Mouse (Mus musculus): ENCODE results near the gene Hhatl. TPM values are rescaled to one million over a fixed set of nuclear protein-coding genes. Genes with fewer than 3 reads are reported as not detected.
A peak's percentile ranks its signal among the peaks of the same experiment; 100 is the strongest.

Hhatl gene
- polyA plus RNA-seq, 1 experiment from 2014 or later, result 5.3 TPM

DNA sequence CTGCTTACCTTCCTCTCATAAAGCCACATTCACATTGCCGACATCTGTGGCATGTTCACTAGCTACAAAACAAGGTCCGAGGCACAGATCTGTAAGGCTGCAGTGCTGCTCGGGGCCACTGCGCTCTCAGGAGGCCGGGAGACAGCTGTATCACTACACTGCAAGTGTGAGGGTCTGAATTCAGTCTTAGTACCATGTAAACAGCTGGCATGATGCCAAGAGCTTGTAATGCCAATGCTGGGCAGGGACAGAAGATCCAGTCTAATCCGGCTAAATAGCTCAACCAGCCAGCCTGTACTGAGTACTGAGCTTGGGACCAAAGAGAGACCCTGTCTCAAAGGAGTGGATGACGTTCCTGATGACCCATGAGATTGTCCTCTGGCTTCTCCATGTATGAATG lies 31.7 kb upstream of the Hhatl start:
- no peak for ATAC-seq (ENCODE audit: insufficient number of reproducible peaks, low FRiP score)
- H3K36me3 ChIP-seq, result no peaks in the 10 kb centered on the region
- WGBS, result 77% methylated on average over 7 of the region's 7 CpGs

DNA sequence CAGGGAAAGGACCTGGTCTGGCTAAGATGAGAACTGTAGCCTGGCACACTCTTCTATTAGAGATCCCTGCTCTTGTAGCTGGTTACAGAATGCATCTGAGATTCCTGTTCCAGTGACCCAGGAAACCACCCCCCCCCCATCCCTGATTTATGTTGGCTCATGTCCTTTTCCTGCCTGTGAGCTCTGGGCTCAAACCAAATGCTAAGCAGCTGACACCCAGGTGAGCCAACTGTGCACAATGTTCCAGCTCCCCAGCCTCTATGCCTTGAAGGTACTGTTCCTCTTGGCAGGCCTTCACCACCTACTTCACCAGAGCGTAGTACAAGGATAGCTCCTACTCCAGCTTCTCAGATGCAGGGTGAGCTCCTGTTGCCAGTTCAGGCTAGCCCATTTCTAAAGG lies 30.7 kb upstream of the Hhatl start:
- 73% methylated on average over 1 of the region's 1 CpGs for WGBS
- Histone ChIP-seq H3K9ac (no peak overlapping the region), H3K27ac (ENCODE audit: poor library complexity, severe bottlenecking) (no peak overlapping the region), H3K4me1 (replicated peaks) (peaks cover 3% of the 10 kb centered on the region; the same call in 1 of the 2 replicates), H3K4me2 (no peak overlapping the region), H3K4me3 (no peak overlapping the region), H3K9me3 (replicated peaks) (no peaks in the 10 kb centered on the region), H3K27me3 (replicated peaks) (peaks cover 12% of the 10 kb centered on the region; the same call in 1 of the 2 replicates), H3K36me3 (no peaks in the 10 kb centered on the region)
- no peak for ATAC-seq (ENCODE audit: insufficient number of reproducible peaks, low FRiP score)

More for the DNA sequence above, 31.7 kb upstream of the Hhatl start:
- Histone ChIP-seq H3K9me3 (replicated peaks) (no peaks in the 10 kb centered on the region), H3K4me3 (no peak overlapping the region), H3K4me1 (replicated peaks) (peaks cover 3% of the 10 kb centered on the region; the same call in 1 of the 2 replicates), H3K4me2 (no peak overlapping the region), H3K27me3 (replicated peaks) (peaks cover 12% of the 10 kb centered on the region; the same call in 1 of the 2 replicates), H3K9ac (no peak overlapping the region), H3K27ac (ENCODE audit: poor library complexity, severe bottlenecking) (no peak overlapping the region)

DNA sequence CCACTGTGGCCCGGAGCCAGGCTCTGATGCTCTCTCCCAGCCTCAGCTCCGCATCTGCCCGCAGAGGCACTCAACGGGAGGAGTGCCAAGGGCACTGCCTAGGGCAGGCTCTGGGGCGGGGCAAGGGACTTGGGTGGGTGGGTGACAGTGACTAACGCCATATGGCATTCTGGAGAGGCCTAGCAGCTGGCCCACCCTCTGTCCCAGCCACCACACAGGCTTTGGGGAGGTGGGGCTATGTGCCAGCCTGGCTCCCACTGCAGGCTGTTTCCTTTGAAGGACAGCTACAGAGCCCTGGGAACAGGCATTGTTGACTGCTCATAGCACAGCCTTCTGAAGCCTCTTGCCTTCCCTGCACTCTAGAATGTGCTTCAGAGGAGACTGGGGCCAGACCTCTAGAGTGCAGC lies 30.3 kb upstream of the Hhatl start:
- no peak overlapping the region for H3K4me3 ChIP-seq
- no peak; the same call in 1 of the 2 replicates for ATAC-seq (ENCODE audit: insufficient number of reproducible peaks, low FRiP score)
- no peak overlapping the region for H3K27ac ChIP-seq (ENCODE audit: poor library complexity, severe bottlenecking)
- no peak overlapping the region for H3K9ac ChIP-seq
- peaks cover 12% of the 10 kb centered on the region; the same call in 1 of the 2 replicates for H3K27me3 ChIP-seq (replicated peaks)
- 76% methylated on average over 6 of the region's 6 CpGs for WGBS
- H3K36me3 ChIP-seq, result no peaks in the 10 kb centered on the region
- H3K4me1 ChIP-seq (replicated peaks), result peaks cover 3% of the 10 kb centered on the region; the same call in 1 of the 2 replicates
- H3K4me2 ChIP-seq, result no peak overlapping the region
- H3K9me3 ChIP-seq (replicated peaks), result no peaks in the 10 kb centered on the region

DNA sequence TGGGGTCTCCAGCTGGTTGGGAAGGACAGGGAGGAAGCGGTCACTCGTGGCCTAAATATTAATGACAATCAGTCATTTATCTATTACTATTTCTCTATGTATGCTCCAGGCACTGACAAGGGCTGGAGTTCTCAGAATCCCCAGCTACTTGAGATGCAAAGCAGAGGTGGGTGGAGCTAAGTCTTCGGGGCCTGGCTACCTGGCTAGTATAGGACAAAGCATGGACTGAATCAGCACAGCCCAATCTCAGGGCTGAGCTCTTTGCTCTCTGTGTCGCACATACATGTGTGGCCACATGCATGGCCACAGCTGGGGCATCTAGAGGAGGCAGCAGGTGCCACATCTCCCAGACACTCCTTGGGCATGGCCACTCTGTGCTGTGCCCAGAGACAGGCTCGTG lies 28.5 kb upstream of the Hhatl start:
- H3K27ac ChIP-seq (ENCODE audit: poor library complexity, severe bottlenecking), result no peak overlapping the region
- ATAC-seq (ENCODE audit: insufficient number of reproducible peaks, low FRiP score), result no peak
- WGBS, result 70% methylated on average over 5 of the region's 5 CpGs

DNA sequence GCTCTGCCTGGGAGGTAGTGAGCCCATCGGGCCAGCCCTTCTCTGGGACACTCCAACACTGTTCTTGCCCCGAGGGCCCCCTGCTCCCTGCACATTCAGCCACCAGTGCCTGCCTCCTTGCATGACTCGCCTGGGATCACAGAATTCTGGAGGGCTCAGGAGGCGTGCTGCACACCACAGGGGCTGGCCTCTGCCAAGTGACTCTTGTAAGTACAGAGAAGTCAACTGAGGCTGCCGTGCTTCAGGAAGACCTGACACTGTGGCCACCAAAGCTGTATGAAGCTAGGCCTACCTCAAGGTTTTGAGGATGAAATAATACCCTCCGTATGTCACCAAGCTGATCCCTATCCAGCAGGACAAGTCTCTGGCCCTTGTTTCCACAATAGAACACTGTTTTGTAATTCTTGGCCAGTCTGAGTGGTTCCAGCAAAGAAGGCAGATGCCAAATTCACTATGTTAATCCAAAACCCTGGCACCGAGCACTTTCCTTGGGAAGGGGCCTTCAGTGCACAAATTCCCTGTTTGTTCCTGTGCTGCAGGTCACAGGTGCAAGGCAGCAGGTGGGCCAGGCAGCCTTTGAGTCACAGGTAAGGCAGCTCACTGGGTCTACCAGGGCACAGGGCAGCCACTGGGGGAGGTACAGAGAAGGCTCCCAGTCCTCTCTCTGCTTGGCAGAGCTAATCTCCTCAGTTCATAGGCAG lies 27.6 kb upstream of the Hhatl start:
- peaks cover 15% of the 10 kb centered on the region; the same call in 1 of the 2 replicates for H3K27me3 ChIP-seq (replicated peaks)
- no peak overlapping the region for H3K4me3 ChIP-seq
- no peak overlapping the region for H3K4me2 ChIP-seq
- H3K9me3 ChIP-seq (replicated peaks), result no peaks in the 10 kb centered on the region
- ATAC-seq (ENCODE audit: insufficient number of reproducible peaks, low FRiP score), result no peak
- no peak overlapping the region for H3K9ac ChIP-seq
- WGBS, result 50% methylated on average over 7 of the region's 7 CpGs
- no peak overlapping the region for H3K27ac ChIP-seq (ENCODE audit: poor library complexity, severe bottlenecking)
- H3K36me3 ChIP-seq, result no peaks in the 10 kb centered on the region
- peaks cover 8% of the 10 kb centered on the region for H3K4me1 ChIP-seq (replicated peaks)

More for the DNA sequence above, 28.5 kb upstream of the Hhatl start:
- Histone ChIP-seq H3K9me3 (replicated peaks) (no peaks in the 10 kb centered on the region), H3K4me1 (replicated peaks) (peaks cover 3% of the 10 kb centered on the region; the same call in 1 of the 2 replicates), H3K36me3 (no peaks in the 10 kb centered on the region), H3K4me2 (no peak overlapping the region), H3K27me3 (replicated peaks) (peaks cover 12% of the 10 kb centered on the region; the same call in 1 of the 2 replicates), H3K4me3 (no peak overlapping the region), H3K9ac (no peak overlapping the region)

DNA sequence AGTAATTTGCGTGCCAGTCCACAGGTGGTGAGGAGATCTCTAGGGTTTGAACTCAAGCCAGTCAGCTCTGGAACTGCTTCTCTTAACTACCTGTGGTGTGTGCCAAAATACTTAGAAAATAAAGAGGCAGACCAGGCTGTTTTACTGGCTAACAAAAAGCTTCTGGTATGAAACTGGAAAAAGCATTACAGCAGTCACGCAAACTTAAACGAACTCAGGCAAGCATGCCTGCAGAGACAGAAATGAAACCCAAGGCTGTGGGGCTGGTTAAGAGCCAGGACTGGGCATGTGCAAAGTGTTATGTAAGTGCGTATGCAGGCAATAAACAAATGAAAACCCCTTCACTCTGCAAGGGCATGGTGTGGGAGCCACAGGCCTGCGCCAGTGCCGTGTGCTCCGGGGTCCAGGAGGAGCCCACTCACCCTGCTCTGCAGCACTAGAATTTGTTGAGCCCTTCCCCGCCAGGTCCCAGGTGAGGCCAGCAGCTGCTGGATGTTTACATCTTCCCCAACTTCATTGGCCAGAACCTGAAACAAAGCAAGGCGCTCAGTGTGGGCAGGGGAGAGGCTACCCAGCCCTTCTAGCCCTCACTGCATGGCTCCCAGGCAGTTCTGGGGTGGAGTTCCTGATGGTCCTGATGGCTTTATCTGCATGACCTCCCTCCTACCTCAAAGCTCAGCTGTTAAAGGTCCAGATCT lies 26.9 kb upstream of the Hhatl start:
- Histone ChIP-seq H3K4me1 (replicated peaks) (peaks cover 8% of the 10 kb centered on the region), H3K36me3 (no peaks in the 10 kb centered on the region), H3K27ac (ENCODE audit: poor library complexity, severe bottlenecking) (no peak overlapping the region), H3K4me2 (no peak overlapping the region), H3K27me3 (replicated peaks) (peaks cover 15% of the 10 kb centered on the region; the same call in 1 of the 2 replicates), H3K9ac (no peak overlapping the region), H3K4me3 (no peak overlapping the region), H3K9me3 (replicated peaks) (no peaks in the 10 kb centered on the region)
- 77% methylated on average over 9 of the region's 9 CpGs for WGBS
- no peak for ATAC-seq (ENCODE audit: insufficient number of reproducible peaks, low FRiP score)

DNA sequence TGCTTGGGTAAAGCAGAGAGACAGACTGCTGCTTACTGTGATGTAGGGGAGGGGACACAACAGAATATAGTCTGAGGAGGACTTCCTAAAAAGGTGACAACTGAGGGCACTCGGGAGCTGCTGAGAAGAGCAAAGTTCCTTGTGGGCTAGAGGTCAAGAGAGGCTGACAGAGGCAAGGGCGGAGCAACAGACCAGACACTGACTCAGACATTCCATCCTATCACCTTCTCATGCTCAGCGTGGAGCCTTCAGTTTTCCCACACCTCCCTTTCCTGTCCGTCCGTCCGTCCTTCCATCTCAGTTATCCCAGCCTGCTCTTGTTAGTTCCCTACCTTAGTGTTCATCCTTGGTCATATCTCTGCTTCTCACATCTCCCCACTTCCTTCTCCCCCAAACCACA lies 22.9 kb upstream of the Hhatl start:
- Histone ChIP-seq H3K9me3 (replicated peaks) (no peaks in the 10 kb centered on the region), H3K27ac (ENCODE audit: poor library complexity, severe bottlenecking) (no peak overlapping the region), H3K4me2 (no peak overlapping the region), H3K9ac (no peak overlapping the region), H3K4me3 (no peak overlapping the region), H3K27me3 (replicated peaks) (0 out of 2 replicates have a peak, but pooled peaks cover 4% of the 10 kb centered on the region), H3K4me1 (replicated peaks) (peaks cover 15% of the 10 kb centered on the region), H3K36me3 (no peaks in the 10 kb centered on the region)
- 27% methylated on average over 6 of the region's 6 CpGs for WGBS
- ATAC-seq (ENCODE audit: insufficient number of reproducible peaks, low FRiP score), result no peak

DNA sequence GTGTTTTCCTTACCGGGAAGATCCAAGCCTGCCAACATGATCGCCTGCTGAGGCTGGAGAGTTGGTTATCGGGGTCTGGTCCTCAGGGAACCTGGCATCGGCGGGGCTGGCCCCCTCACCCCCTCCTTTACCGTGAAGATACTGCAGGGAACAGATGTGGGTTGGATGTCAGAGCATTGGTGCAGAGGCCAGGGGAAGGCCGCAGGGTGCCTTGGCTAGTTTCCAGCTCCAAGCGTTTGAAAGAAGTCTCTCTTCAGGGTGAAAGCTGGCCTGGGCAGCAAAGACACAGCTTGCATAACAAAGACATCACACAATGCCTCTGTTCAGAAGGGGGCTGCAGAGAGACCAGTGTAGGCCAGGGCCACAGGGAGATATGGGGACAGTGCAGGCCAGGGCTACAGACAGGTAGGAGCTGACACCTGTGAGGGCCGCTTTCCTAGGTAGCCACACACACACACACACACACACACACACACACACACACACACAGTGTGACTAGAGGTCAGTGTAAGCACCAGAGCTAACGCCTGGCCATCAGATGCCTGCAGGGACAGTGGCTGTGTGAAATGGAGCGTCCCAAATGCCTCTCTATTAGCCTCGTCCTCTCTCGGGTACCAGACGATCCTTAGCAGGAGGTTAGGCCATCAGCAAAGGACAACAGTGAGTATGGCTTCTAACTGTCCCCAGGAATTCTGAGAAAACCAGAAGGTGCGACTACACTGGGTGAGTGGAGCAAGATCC lies 17.9 kb upstream of the Hhatl start:
- Histone ChIP-seq H3K4me1 (replicated peaks) (peaks cover 37% of the 10 kb centered on the region), H3K4me3 (no peak overlapping the region), H3K27me3 (replicated peaks) (no peaks in the 10 kb centered on the region), H3K9me3 (replicated peaks) (no peaks in the 10 kb centered on the region), H3K27ac (ENCODE audit: poor library complexity, severe bottlenecking) (no peak overlapping the region), H3K36me3 (no peaks in the 10 kb centered on the region), H3K9ac (no peak overlapping the region), H3K4me2 (no peak overlapping the region; the same call in 1 of the 2 replicates)
- WGBS, result 36% methylated on average over 15 of the region's 15 CpGs
- 0 out of 2 replicates have a peak, but pooled peaks have one; percentile 37 for ATAC-seq (ENCODE audit: insufficient number of reproducible peaks, low FRiP score)

DNA sequence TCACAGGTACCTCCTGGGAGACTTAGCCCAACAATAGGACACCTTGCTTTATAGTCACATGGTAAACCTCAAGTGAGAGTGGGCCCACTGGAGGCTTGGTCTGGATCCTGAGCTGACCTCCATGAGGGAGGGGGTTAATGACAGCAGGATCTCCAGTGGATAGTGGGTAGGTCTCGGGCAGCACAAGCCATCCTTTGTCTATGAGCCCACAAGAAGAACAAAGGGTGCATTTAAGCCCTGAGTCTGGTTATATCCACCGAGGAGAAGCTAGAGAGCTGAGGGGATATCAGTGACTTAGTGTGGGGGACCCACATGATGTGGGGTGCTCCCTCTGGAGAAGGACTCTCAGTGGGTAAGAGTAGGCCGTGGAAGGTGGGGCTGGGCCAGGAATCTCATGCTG lies 16.2 kb upstream of the Hhatl start:
- Histone ChIP-seq H3K9ac (no peak overlapping the region), H3K9me3 (replicated peaks) (no peaks in the 10 kb centered on the region), H3K4me1 (replicated peaks) (peaks cover 39% of the 10 kb centered on the region), H3K27ac (ENCODE audit: poor library complexity, severe bottlenecking) (no peak overlapping the region), H3K4me2 (no peak overlapping the region), H3K36me3 (no peaks in the 10 kb centered on the region), H3K4me3 (no peak overlapping the region), H3K27me3 (replicated peaks) (no peaks in the 10 kb centered on the region)
- WGBS, result 52% methylated on average over 3 of the region's 3 CpGs
- no peak for ATAC-seq (ENCODE audit: insufficient number of reproducible peaks, low FRiP score)

DNA sequence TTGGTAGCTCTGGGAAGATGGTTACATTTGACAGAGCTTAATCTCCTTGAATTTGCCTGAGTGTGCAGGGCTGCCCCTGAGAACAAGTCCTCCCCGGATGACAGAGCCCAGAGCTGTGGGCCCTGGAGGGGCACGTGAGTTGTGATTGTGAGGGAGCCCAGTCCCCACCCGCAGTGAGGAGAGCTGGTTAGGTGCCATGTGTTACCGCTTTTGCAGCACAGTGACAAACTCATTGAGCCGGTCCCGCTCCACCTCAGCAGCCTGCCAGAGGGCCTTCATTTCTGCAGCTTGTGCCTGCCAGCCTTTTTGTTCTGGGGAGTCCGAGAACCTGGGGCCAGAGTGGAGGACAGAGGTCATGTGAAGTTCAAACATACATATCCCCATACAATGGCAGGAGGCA lies 15.6 kb upstream of the Hhatl start:
- Histone ChIP-seq H3K27ac (ENCODE audit: poor library complexity, severe bottlenecking) (no peak overlapping the region), H3K36me3 (no peaks in the 10 kb centered on the region), H3K4me1 (replicated peaks) (peaks cover 43% of the 10 kb centered on the region), H3K27me3 (replicated peaks) (no peaks in the 10 kb centered on the region), H3K9ac (no peak overlapping the region), H3K4me3 (no peak overlapping the region), H3K4me2 (no peak overlapping the region), H3K9me3 (replicated peaks) (no peaks in the 10 kb centered on the region)
- 63% methylated on average over 7 of the region's 7 CpGs for WGBS
- no peak for ATAC-seq (ENCODE audit: insufficient number of reproducible peaks, low FRiP score)

DNA sequence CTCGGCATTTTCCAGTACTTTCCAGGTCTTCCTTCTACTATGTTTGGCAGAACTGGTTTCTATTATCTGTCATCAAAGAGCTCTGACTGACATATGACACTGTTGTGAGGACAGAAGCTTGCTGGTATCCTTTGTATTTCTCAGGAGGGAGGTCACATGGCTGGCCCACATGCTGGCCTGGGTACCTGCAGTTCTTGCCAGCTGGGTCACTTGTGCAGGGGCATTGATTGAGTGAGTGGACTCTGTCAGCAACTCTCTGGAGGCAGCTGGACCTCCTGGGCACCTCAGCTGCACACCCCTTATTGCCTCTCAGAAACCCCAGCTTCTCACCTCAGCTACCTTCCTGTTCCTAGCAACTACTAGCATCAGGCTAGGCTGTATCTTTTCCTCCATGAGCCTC lies 15.2 kb upstream of the Hhatl start:
- H3K4me3 ChIP-seq, result no peak overlapping the region
- no peak overlapping the region for H3K27ac ChIP-seq (ENCODE audit: poor library complexity, severe bottlenecking)
- no peak overlapping the region for H3K4me2 ChIP-seq
- no peak overlapping the region for H3K9ac ChIP-seq
- no peak for ATAC-seq (ENCODE audit: insufficient number of reproducible peaks, low FRiP score)
- no peaks in the 10 kb centered on the region for H3K9me3 ChIP-seq (replicated peaks)
- H3K27me3 ChIP-seq (replicated peaks), result no peaks in the 10 kb centered on the region
- no peaks in the 10 kb centered on the region for H3K36me3 ChIP-seq
- WGBS, result 56% methylated on average over 1 of the region's 1 CpGs
- peaks cover 47% of the 10 kb centered on the region for H3K4me1 ChIP-seq (replicated peaks)

All from heart, embryonic 12.5 days (tissue).